ENCODE assay signal across 20 mouse cellular contexts in the genomic region with DNA sequence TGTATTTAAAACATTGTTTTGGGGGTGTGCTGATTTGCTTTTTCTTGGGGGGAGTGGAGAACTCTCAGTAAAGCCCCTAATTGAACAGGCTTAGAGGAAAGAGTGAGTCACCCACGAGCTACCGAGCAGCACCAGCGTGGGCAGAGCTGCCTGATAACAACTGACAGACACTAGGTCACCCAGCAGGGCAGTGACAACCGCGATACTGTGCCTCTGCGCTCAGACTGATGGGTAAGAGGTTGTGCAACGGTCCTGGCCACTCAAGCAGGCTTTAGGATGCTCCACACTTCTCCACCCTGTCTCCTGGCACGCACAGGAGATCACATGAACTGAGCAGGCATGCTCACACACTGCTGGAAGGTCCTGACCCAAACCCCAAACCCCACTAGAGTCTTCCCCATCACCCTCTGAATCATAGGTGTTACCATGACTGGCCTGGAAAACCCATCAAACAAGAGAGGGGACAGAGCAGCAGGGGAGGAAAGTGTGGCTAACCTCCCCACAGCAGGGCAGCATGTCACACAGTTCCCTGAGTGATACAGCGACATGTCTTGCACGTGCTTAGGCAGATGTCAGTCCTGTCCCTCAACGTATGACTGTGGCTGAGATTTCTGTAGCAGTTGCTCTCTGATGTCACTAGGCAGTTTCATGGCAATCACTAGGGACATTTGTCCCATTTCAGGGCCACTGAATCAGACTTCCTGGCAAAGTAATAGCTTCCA. TPM values are rescaled to one million over a fixed set of nuclear protein-coding genes. Genes with fewer than 3 reads are reported as not detected.
DNase-seq lines count a peak whose midpoint lies in the region; ATAC-seq lines count a peak whose summit lies in the region.
"Had no signal": no experiment of that assay in that cellular context is flagged by ENCODE, and none has a peak within 500 bp of the region (broad histone marks: within the 10 kb centered on the region; RNA-seq: fewer than 3 reads in every experiment).

No protein-coding gene starts in this region.

- H3K9ac ChIP-seq in forebrain, embryonic 15.5 days (replicated peaks), result no peak overlapping the region
- H3K9ac ChIP-seq in hindbrain, embryonic 14.5 days, result no peak overlapping the region
- H3K9ac ChIP-seq: intestine, embryonic 15.5 days; lung, embryonic 14.5 days had no signal

- no peak overlapping the region for H3K4me2 ChIP-seq in forebrain, embryonic 15.5 days (replicated peaks)
- no peak overlapping the region for H3K4me2 ChIP-seq in hindbrain, embryonic 14.5 days (replicated peaks)
- H3K4me2 ChIP-seq: heart, embryonic 11.5 days; intestine, embryonic 15.5 days; lung, embryonic 14.5 days had no signal

- intact Hi-C loops in heart, postnatal 10 days (cut with DNase I), result no loop called here

- no peak overlapping the region for H3K27ac ChIP-seq in forebrain, embryonic 15.5 days (replicated peaks)
- no peak overlapping the region for H3K27ac ChIP-seq in hindbrain, embryonic 14.5 days
- H3K27ac ChIP-seq: intestine, embryonic 15.5 days; kidney, postnatal 0 days had no signal

- no peaks in the 10 kb centered on the region for H3K27me3 ChIP-seq in forebrain, embryonic 15.5 days
- no peaks in the 10 kb centered on the region for H3K27me3 ChIP-seq in hindbrain, embryonic 14.5 days (ENCODE audit: control insufficient read depth, insufficient read depth, low read length)
- H3K27me3 ChIP-seq: intestine, embryonic 15.5 days had no signal

- DNase-seq in heart, adult 11 months, result peak; percentile 82
- DNase-seq in heart, postnatal 10 days, result no peak
- peak; percentile 58 for DNase-seq in 416B (ENCODE audit: low read depth)
- DNase-seq in induced T-regulatory cell, adult 2 months (ENCODE audit: low read depth), result peak; percentile 40
- DNase-seq in layer of hippocampus, adult 8-10 months (ENCODE audit: low spot score in 2 of 2), result no peak
- DNase-seq in hindbrain, embryonic 14.5 days (ENCODE audit: low spot score), result no peak
- DNase-seq: cerebellum, adult 9-11 months; layer of hippocampus, adult 9-11 months; lung, embryonic 14.5 days; right cerebral cortex, postnatal 25 days had no signal

- H3K36me3 ChIP-seq in forebrain, embryonic 15.5 days, result no peaks in the 10 kb centered on the region
- H3K36me3 ChIP-seq in hindbrain, embryonic 14.5 days (replicated peaks; ENCODE audit: control insufficient read depth, insufficient read depth), result no peaks in the 10 kb centered on the region
- H3K36me3 ChIP-seq: intestine, embryonic 15.5 days had no signal

- H3K9me3 ChIP-seq in forebrain, embryonic 15.5 days, result no peaks in the 10 kb centered on the region
- H3K9me3 ChIP-seq in hindbrain, embryonic 14.5 days (ENCODE audit: control insufficient read depth, low read length), result no peaks in the 10 kb centered on the region
- H3K9me3 ChIP-seq: intestine, embryonic 15.5 days had no signal

- no peaks in the 10 kb centered on the region for H3K4me1 ChIP-seq in forebrain, embryonic 15.5 days
- H3K4me1 ChIP-seq in hindbrain, embryonic 14.5 days (replicated peaks; ENCODE audit: control insufficient read depth, insufficient read depth, low read length), result no peaks in the 10 kb centered on the region
- H3K4me1 ChIP-seq: intestine, embryonic 15.5 days had no signal

- 70% methylated on average over 11 of the region's 11 CpGs for WGBS in forebrain, embryonic 15.5 days
- WGBS in hindbrain, embryonic 14.5 days, result 61% methylated on average over 11 of the region's 11 CpGs

- peak; percentile 63 for ATAC-seq in activated CD4-positive, CD25-positive, alpha-beta regulatory T cell, adult 4 months
- ATAC-seq in forebrain, embryonic 15.5 days (replicated peaks), result no peak
- no peak for ATAC-seq in hindbrain, embryonic 14.5 days (ENCODE audit: low FRiP score)
- ATAC-seq: intestine, embryonic 15.5 days had no signal

- H3K4me3 ChIP-seq in forebrain, embryonic 15.5 days, result no peak overlapping the region
- no peak overlapping the region for H3K4me3 ChIP-seq in hindbrain, embryonic 14.5 days (replicated peaks; ENCODE audit: low read length)
- H3K4me3 ChIP-seq: intestine, embryonic 15.5 days had no signal

RNA-seq across cellular contexts. Expression of a gene that starts 8.2 kb away (rescaled TPM):
- total RNA-seq in heart, postnatal 10 days (2021), result under 1 TPM in 1 of 2 experiments, not detected in 1; 0.15 TPM
- not detected for polyA plus RNA-seq in activated CD4-positive, CD25-positive, alpha-beta regulatory T cell, adult 4 months (2017; shearing (Covaris generic))
- not detected in 2 replicates for polyA plus RNA-seq in forebrain, embryonic 15.5 days (2015; fragmentation: Nextera tagmentation; extraction: Ambion mirVana)
- not detected for total RNA-seq in layer of hippocampus, adult 8-10 months (2022)
- not detected in 2 replicates for polyA plus RNA-seq in hindbrain, embryonic 14.5 days (2014; fragmentation: Nextera tagmentation; extraction: Ambion mirVana)
- total RNA-seq: hematopoietic stem cell, adult 5-6 weeks; left cerebral cortex, postnatal 36 days; megakaryocyte-erythroid progenitor cell, adult 5-6 weeks had no signal
- polyA plus RNA-seq: brain, embryonic 14.5 days; embryonic facial prominence, embryonic 11.5 days; heart, embryonic 11.5 days; intestine, embryonic 15.5 days; kidney, postnatal 0 days; lung, embryonic 14.5 days had no signal

RNA-seq across cellular contexts. Expression of a gene that starts 58.5 kb away (rescaled TPM):
- 10 to 100 TPM in 1 of 2 experiments, 1 to 10 TPM in 1; 9.5 to 12.2 TPM for total RNA-seq in heart, postnatal 10 days (2021)
- polyA plus RNA-seq in activated CD4-positive, CD25-positive, alpha-beta regulatory T cell, adult 4 months (2017; shearing (Covaris generic)), result 10 to 100 TPM; 27.2 to 27.5 TPM
- 150 and 151 TPM in 2 replicates for polyA plus RNA-seq in forebrain, embryonic 15.5 days (2015; fragmentation: Nextera tagmentation; extraction: Ambion mirVana)
- 10 to 100 TPM; 18.3 to 24.0 (median 22.9) TPM for total RNA-seq in layer of hippocampus, adult 8-10 months (2022)
- polyA plus RNA-seq in hindbrain, embryonic 14.5 days (2014; fragmentation: Nextera tagmentation; extraction: Ambion mirVana), result 197 and 225 TPM in 2 replicates

Comparison
In these comparisons a context has a peak if more than half of its experiments do, and no peak if none do; other contexts are left out.
1. DNase-seq: peak in heart, adult 11 months (single experiment), 416B (single experiment) and induced T-regulatory cell, adult 2 months (single experiment); none in heart, postnatal 10 days (0 of 2), layer of hippocampus, adult 8-10 months (0 of 2) and hindbrain, embryonic 14.5 days (single experiment).